Mouse (Mus musculus): Measurements from ENCODE around the gene H2afz.
"Not testable (repeated sequence)": the region's sequence is repeated elsewhere in the genome, so short reads cannot be mapped to it uniquely, and the experiment has no call there.

The H2afz gene

DNA sequence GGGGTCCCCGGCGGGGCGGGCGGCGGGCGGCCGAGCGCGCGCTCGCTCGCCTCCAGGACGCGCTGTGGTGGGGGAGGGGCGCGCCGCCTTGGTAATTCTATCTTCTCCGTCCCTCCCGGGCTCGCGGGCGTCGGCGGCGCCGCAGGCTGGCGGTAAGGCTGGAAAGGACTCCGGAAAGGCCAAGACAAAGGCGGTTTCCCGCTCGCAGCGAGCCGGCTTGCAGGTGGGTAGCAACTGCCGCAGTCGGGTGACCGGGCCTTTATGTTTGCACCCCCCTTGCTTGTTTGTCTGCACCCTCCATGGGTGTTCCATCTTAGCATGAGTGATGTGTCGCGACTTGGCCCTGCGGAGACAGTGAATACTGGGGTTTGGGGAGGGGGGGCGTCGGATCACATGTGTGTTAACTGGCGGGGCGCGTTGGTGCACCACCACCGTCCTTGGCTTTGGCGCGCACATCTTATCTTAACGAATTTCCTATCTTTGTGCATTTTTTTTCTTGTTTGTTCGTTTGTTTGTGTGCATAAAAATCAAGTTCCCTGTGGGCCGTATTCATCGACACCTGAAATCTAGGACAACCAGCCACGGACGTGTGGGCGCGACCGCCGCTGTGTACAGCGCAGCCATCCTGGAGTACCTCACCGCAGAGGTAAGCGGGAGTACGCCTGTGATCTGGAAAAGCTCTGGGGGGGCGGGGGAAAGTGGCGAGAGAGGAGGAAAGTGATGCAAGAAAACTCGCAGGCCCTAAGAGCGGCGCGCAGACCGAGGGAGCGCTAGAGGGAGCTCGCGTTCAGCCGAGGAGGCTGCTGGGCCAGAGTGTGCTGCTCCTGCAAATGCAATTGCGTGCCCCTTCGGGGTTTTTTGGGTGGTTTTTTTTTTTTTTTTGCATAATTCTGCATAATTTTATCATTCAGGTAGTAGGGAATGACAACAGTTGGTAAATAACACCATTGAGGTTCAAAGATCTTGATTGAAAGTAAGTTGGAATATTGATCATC, 998 bp downstream of the H2afz start:
- DNase-seq, result peak; percentile 86

DNA sequence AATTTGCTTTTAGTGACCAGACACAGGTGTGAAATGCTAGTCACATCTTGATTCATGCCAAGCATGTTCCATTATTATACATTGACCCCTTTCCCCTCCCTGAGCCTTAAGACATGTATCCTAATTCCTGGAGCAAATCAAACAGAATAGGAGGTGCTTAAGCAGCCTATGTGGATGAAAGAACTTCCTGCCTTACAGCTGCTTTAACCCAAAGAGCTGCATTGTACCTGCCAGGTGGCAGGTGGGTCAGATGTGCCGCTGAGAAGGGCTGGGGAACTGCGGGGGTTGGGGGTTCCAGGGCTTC, 2.8 kb downstream of the H2afz start:
- no peak for DNase-seq

DNA sequence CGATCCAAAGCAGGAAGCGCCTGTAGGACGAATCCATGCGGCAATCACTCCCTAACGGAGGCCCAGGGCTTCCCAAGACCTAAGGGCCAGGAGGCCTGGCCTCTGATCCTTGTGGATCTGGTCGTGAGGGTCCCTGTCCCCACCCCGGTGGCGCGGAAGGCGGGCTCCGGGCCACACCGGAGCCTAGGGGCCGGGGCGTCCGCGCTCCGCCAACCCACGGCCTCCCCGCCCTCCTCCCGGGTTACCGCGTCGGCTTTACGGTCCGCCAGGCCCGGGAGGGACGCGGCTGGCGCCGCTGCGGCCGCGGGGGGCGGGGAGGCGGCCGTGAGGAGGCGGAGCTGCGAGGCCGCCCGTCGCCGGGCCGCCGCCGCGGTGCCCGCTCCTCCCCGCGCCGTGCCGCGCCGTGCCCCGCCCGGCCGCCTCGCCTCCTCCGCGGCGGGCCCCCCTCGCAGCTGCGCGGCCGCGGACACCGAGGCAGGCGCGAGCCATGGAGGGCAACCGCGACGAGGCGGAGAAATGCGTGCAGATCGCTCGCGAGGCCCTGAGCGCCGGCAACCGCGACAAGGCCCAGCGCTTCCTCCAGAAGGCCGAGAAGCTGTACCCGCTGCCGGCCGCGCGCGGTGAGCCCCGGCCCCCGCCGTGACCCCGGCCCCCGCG, 3.3 kb downstream of the H2afz start, which contains the start of gene Dnajb14:
Dnajb14 (plus strand) TSS at position 239 of the 657 bp plus-strand sequence.
- DNase-seq, result peak; percentile 76

DNA sequence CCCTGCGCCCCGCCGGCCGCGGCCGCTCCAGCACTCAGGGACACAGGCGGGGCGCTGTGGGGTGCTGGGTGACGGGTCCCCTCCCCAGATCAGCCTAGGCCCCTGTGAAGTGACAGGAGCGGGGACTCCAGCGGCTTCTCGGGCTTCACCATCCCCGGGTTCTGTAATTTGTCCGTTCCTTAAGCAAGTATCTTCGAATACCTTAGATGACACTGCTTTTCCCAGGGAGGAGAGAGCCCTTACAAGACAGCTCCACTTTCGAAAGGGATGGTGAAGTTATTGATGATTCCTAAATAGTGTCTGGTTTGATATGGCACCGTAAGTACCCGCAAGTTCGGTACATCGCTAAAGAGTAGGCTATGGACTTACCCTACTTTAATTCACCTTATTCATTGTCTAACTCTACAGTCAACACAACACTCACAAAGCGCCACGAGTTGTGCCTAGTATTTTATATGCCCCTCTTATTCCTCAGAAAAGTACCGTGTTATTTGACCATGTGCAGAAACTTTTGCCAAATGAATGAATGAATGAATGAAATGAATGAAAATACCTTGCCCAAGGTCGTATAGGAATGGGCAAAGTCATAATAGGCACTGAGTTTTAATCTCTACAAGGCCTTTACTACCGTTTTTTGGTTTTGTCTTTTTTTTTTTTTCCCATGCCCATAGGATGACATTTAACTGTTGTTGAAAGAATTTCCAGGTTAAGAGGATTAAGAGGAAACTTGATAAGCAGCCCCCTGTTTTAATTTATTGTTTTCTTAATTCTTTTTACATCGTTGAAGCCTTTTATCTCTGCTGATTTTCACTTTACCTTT, 4.0 kb downstream of the H2afz start:
- no peak for DNase-seq

DNA sequence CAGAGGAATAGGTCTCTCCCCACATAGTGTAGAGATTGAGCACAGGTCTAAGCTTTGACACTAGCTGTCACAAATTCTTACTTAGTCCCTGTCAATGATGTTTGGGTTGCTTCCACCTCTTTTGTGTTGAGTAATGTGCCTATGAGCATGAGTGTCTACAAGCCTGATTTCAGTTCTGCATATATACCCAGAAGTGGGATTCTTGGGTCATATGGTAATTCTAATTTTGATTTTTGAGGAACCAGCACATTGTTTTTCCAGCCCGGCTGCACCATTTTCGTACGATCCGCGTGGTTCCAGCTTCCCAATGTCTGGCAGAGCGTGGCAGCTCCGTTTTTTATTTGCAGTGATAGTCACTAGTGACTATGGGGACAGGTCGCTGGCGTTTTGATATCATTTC, 5.1 kb downstream of the H2afz start:
- no peak for DNase-seq

DNA sequence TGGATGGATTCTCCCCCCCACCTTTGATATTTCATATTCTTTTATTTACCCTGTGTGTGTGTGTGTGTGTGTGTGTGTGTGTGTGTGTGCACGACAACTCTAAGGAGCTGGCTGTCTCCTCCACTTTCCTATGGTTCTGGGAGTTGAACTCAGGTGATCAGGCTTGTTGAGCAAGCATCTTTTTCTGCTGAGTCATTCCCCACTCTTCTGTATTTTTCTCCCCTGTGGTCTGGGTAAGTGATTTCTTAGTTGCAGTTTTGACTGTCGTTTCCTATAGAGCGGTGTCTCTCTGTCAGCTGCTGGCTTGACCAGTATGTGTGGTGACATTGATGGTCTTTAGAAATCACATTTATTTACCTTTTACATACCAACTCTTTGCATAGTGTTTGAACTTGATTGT, 15.0 kb downstream of the H2afz start:
- no peak for DNase-seq

DNA sequence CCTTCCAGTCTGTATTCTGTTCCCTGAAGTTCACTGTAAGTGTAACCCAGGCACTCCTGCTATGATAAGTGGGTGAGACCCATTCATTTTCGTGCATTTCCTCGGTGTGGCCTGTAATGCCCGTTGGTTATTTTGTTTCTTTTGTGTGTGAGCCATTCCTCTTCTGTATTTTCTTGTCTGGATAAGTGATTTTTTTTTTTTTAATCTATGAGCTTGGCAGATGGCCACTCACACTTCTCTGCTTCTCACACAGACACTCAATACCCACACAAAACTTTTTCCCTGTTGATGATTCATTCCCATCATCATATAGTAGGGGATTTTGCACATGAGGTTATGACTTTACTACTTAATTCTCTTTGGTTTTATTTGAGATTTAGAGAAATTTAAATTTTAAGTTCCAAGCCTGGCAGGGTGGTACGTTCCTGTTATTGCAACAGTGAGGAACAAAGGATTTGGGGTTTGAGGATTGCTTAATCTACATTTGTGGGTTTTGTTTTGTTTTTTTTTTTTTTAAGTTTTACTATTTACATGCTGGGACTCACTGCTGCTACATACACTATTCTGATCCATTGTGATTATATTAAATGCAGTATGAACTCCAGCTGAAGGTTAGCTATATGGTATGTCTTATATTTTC, 15.9 kb downstream of the H2afz start:
- DNase-seq, result no peak

DNA sequence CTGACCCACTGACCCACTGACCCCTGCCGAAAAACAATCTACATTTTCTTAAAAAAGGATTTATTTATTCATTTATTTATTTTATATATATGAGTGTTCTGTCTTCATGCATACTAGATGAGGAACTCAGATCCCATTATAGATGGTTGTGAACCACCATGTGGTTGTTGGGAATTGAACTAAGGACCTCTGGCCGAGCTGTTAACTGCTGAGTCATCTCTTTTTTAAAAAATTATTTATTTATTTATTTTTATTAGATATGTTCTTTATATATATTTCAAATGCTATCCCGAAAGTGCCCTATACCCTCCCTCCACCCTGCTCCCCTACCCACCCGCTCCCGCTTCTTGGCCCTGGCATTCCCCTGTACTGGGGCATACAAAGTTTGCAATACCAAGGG, 16.8 kb downstream of the H2afz start:
- no peak for DNase-seq

DNA sequence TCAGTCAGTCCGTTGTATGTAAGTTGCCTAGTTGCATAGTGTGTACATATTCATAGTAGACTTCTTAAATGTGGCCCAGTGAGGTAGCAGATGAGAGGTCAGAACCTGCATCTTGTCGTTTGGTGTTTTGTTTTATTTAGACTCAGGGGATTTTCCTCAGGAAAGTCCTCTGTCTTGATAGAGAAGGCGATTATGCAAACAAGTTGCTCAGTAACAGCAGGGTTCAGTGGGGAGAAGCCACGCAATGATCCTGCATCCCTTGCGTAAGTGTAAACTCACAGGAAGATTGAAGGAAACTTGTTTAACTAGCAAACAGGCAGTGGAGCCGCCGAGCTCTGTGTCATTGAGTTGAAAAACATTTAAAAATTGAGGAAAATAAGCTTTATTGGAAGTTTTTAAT, 23.7 kb downstream of the H2afz start:
- DNase-seq, result no peak

DNA sequence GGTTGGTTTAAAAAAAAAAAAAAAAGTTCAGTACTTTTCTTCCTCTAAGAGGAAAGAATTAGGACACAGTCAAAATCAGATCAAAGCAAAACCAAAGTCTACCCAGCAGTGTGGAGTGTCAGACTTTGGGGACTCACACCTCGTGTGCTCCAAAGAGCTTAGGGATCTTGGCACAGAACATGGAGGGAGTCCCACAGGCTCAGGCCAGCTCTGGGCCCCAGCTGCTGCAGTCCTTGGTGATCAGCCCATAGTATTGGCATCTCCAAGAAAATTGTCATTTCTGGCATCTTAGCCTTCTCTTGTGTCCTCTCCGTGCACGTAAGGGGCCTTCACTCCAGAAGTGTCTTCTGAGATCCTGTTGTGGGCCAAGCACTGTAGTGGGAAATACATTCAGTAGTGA, 26.8 kb downstream of the H2afz start:
- DNase-seq, result no peak

DNA sequence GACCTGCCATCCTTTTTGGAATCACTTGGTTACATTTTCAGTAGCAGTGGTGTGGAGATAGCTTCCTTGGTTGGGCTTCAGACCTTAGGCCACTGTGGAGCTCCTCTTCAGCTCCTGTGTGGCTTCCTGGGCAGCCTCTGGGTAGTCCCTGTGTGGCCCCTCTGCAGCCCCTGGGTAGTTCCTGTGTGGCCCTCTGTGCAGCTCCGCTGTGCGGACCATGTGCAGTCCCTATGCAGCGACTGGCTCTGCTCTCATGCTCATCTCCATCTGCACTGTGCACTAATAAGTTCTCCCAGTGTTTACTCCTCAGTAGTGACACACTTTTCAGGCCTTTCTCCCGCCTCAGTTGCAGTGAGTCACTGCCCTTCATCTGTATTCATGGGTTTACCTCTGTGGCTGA, 27.8 kb downstream of the H2afz start:
- DNase-seq, result no peak

DNA sequence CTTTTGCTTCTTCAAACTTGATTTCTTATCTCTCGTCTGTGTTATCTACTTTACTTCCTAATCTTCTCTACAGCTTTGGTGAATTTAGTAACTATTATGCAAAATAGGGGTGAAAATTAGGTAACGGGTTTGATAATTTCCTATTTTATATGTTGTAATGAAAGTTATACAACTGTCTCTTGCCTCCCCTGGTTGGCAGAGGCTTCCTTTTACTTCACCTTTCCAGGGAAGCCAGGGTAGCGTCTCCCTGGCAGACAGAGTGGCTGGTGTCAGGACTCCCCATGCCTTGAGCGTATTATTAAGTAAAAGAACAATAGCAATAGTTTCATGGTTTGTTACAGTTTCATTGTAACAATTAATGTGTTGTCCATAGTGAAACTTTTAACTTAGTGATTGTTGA, 29.5 kb downstream of the H2afz start:
- DNase-seq, result no peak

DNA sequence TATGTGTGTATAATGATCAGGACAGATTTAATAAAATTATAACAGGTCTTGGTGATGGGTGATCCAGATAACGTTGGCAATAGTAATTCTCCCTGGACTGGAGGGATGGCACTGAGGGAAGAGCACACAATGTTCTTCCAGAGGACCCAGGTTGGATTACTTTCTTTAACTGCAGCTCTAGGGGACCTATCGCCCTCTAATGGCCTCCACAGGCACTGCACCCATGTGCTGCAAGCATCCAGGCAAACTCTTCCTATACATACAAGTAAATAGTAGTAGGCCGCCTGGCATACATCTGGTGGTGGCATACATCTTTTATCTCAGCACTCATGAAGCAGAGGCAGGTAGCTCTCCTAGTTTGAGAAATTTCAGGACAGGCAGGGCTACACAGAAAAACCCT, 30.9 kb downstream of the H2afz start:
- DNase-seq, result no peak

DNA sequence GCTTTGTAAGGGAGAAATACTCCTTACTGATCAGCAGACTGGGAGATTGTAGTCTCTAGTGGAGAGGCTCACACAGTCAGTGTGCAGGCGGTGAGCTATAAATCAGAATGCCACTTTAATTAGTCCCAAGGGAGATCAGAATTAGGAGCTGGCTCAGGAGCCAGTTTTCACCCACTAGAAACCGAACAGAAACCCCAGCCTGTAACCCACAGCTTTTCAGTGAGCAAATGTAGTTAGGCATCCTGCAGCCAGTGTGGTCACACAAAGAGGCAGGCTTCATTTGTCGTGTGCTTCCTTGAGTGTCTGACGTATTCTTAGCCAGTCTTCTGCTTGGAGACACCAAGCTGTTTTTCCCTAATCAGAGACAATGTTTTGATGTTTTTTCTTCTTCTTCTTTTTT, 32.1 kb downstream of the H2afz start:
- DNase-seq, result no peak

DNA sequence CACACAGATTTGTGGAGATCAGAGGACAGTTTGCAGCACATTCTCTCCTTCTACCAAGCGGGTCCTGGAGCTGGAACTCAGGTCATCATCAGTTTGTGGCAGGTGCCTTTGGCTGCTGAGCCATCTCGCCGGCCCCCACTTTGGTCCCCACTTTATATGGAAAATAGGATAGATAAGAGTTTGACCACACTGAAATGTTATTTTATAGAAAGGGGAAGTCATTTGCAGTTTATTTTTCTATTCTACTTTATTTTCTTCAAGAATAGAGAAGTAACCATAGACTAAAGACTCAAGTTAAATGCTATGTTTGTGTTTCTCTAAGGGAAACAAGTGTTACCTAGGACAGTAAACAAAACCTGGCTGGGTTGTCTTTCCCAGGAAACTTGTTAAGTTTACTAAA, 32.6 kb downstream of the H2afz start:
- no peak for DNase-seq

DNA sequence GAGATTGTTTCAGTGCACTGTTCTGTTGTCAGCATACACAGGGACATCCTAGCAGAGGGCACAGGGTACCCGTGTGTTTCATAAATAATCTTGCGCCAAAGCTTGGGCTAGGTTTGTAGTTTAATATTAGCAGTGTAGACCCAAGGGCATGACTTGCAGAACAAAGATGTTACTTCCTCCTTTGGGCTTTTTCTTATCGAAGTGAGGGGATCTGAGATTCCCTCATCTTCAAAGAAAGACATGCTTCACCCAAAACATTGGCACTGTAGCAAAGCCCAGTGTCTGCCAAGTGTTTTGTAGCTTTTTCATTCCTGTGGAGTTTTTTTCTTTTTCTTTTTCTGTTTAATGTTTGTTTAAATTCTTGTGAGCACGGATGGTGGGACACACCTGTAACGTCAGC, 33.4 kb downstream of the H2afz start:
- DNase-seq, result no peak

DNA sequence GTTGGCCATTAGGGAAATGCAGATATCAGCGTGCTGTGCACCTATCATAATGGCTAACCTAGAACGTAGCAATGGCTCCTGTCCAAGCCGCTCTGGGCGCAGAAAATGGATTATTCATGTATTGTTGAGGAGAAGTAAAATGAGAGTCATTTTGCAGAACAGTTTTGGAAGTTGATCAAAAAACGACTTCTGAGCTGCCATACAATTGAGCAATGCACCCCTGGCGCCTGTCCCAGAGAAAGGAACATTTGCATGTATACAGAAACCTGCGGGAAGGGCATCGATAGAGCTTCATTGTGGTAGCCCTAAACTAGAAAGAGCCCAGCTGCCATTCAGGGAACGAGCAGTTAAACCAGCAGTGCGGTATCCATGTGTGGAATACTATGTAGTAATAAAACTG, 35.9 kb downstream of the H2afz start:
- no peak for DNase-seq

DNA sequence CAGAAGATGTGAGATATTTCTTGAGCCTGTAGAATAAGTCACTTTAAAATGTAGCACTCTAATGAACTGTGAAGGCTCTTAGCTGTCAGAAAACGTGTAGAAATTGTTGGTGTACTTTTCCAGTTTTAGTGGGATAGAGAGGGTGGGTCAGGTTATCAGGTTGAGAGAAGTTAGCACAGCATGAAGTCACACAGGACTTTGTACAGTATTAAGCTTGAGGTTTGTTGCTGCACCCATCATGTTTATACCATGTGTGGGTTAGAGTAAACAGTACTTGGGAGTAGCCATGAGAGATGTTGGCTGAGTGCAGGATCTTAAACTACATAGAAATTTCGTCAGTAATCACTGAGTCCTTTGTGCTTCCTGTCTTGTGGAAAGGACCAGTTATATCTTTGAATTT, 48.8 kb downstream of the H2afz start:
- DNase-seq, result no peak

DNA sequence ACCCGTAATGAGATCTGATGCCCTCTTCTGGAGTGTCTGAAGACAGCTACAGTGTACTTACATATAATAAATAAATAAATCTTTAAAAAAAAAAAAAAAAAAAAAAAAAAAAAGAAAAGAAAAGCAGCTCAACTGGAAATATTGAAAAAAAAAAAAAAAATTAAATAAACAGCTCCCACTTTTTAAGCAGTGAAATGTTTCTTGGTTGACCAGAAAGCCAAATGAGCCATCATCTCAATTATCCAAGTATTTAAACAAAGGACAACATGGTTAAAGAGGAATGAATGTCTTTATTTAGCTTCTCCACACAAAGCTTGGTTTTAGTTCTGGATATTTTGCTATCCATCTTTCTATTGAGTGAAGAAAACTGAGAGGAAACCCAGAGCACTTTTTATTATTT, 50.3 kb downstream of the H2afz start:
- not testable (repeated sequence) for DNase-seq

Data from kidney, adult 18-20 months (tissue).